Mouse (Mus musculus) bone marrow macrophage, adult 2 months (primary cell): Measurements from ENCODE around the gene Sgcd.

Experiments used
- CTCF ChIP-seq: IDR thresholded peaks from 2 replicates; pipeline ENCODE4 v1.5.1; 2012; ENCODE audit warnings: low read depth, mild to moderate bottlenecking, low read length, moderate library complexity
- POLR2A ChIP-seq: IDR thresholded peaks from 2 replicates; pipeline ENCODE4 v1.6.1; 2012; ENCODE audit warnings: mild to moderate bottlenecking, low read depth, low read length, borderline replicate concordance

DNA sequence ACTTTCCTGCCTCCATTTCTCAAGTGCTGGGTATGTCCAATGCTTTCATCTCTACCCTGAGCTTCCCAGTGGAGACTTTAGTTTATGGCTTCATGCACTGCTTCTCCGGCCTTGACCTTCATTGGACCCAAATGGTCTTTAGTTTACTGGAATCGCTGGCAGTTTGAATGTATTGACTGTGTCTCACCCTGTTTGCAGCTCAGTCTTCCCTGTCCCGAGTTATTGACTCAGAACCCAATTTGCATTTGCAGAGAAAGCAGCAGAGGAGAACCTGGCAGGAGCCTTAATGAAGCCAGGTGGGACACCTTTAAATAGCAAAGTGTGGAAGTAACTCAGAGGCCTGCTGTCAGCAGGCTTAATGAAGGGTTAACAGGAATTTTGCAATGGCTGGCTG, 1140.9 kb downstream of the Sgcd start:
- TF ChIP-seq CTCF (no peak), POLR2A (no peak)
